Mouse (Mus musculus) liver, adult 2 months (tissue): Measurements from ENCODE around the gene Gm5089. TPM values are rescaled to one million over a fixed set of nuclear protein-coding genes. Genes with fewer than 3 reads are reported as not detected.

Experiments used
- DNase-seq: peaks from one replicate; pipeline ENCODE4 v3.0.0-alpha.2; 2011; ENCODE audit warnings: low read depth, low spot score; ENCODE audit errors: extremely low read depth
- H3K27ac ChIP-seq: fragments of 200-500 bp; replicated peaks from 2 replicates; pipeline ENCODE4 v1.5.1; 2012; ENCODE audit warnings: low read depth, mild to moderate bottlenecking, control low read depth, inconsistent platforms, low read length; ENCODE audit not compliant: insufficient read depth
- H3K27me3 ChIP-seq: fragments of 200-500 bp; 2 replicates; pipeline ENCODE4 v1.6.1; 2012; ENCODE audit warnings: mild to moderate bottlenecking, moderate library complexity, low read length, inconsistent platforms; ENCODE audit not compliant: control insufficient read depth, insufficient read depth
- H3K36me3 ChIP-seq: fragments of 200-500 bp; 2 replicates; pipeline ENCODE4 v1.6.1; 2012; ENCODE audit warnings: low read length, inconsistent platforms; ENCODE audit not compliant: control insufficient read depth, insufficient read depth
- H3K4me1 ChIP-seq: fragments of 200-500 bp; 2 replicates; pipeline ENCODE4 v1.6.1; 2011; ENCODE audit warnings: low read length; ENCODE audit not compliant: control insufficient read depth, insufficient read depth
- H3K4me3 ChIP-seq: fragments of 200-500 bp; 2 replicates; pipeline ENCODE4 v1.5.1; 2011; ENCODE audit warnings: low read depth, mild to moderate bottlenecking, control low read depth, low read length, moderate library complexity; ENCODE audit not compliant: insufficient read depth
- H3K79me2 ChIP-seq: fragments of 200-500 bp; 2 replicates; pipeline ENCODE4 v1.6.1; 2012; ENCODE audit warnings: inconsistent platforms, mild to moderate bottlenecking, low read length, moderate library complexity; ENCODE audit not compliant: control insufficient read depth, insufficient read depth
- H3K9ac ChIP-seq: fragments of 200-500 bp; 2 replicates; pipeline ENCODE4 v1.6.1; 2012; ENCODE audit warnings: low read depth, mild to moderate bottlenecking, control low read depth, inconsistent platforms, low read length
- CTCF ChIP-seq: fragments of 200-500 bp; IDR thresholded peaks from 2 replicates; pipeline ENCODE4 v1.5.1; 2011; ENCODE audit warnings: low read depth, low read length, control low read depth
- POLR2A ChIP-seq: fragments of 200-500 bp; IDR thresholded peaks from 2 replicates; pipeline ENCODE4 v1.6.1; 2011; ENCODE audit warnings: low read length, control low read depth; ENCODE audit not compliant: insufficient read depth; ENCODE audit errors: extremely low read depth
- WGBS: fragments of 180-500 bp; shearing (Covaris S2); methylation state at CpG from one replicate; pipeline ENCODE4 v1.1.7; 2018; 5-methylcytosine and 5-hydroxymethylcytosine counted together
- polyA plus RNA-seq: library from polyadenylated mRNA; depleted of rRNA; stranded (reverse); fragments of >200 nt; gene quantifications from 2 replicates; pipeline ENCODE4 v1.2.3, GENCODE M21; 2012
- total RNA-seq: library from RNA; depleted of rRNA; stranded (reverse); fragments of >200 nt; gene quantifications from 2 replicates; pipeline ENCODE4 v1.2.3, GENCODE M21; 2014

Gm5089 gene
- total and polyA plus RNA-seq, 2 experiments = not detected

DNA sequence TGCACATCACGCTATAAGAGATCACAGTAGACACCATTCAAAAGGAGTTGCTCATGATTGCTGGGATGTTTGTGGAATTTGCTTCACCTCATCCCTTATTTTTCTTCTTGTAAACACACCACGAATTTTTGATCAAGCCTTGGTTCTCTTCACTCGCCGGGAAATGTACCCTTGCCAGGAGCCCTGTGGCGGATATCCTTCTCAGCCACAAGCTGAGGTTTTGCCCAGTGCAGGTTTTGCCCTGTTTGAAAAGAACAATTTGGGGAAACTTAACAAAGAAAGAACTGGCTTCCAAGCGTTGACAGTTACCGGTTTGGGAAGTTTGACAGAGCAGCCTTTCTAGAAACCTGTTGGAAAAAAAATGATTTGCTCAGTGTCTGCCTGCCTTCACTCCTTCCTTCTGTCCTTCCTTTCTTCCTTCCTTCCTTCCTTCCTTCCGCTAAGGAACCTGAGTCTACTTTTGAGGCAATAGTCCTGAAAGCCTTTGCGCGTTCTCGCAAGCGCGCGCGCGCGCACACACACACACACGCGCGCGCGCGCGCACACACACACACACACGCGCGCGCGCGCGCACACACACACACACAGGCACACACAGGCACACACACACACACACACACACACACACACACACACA, 20.7 kb upstream of the Gm5089 start:
- no peak for DNase-seq
- no peaks in the 10 kb centered on the region for H3K79me2 ChIP-seq
- no peak overlapping the region for H3K27ac ChIP-seq
- H3K4me3 ChIP-seq = no peak overlapping the region
- H3K36me3 ChIP-seq = no peaks in the 10 kb centered on the region
- no peak for TF ChIP-seq POLR2A
- H3K4me1 ChIP-seq = no peaks in the 10 kb centered on the region
- whole genome bisulfite sequencing = 12% methylated on average over 31 of the region's 31 CpGs
- no peak overlapping the region for H3K9ac ChIP-seq
- H3K27me3 ChIP-seq = peaks cover 24% of the 10 kb centered on the region

DNA sequence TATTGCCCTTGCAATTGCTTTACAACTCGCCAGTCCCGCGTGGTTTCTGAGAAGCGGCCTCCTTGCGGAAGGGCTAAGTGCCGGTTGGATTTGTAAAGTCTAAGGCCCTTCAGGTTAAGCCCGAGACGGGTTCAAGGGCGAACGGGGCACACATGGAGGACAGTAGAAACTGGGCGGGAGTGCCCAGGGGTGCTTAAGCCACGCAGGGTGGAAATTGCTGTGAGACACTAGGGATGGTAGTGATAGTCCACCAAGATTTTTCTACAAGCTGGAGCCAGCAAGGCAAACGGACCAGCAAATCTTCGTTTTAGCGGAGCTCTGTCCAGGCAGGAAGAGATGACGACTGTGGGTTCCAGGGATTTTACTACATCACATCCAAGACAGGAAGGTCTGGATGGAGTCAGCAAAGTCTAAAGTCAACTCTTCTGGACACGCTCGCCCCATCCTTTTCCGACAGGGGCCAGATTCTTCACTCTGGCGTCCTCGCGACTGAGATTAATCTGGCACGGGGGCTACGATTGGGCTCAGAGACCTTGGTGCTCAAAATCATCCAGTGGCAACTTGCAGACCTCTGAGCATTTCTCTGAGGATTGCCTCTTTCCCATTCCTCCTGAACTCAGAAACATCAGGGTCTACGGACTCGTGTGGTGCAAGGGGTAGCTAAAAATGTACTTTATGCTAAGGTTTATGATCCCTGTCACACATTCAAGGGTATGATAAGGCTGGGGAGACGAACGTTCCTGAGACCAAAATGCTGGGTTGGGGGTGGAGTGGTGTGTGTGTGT, 18.2 kb upstream of the Gm5089 start:
- Histone ChIP-seq H3K79me2 (no peaks in the 10 kb centered on the region), H3K27ac (no peak overlapping the region), H3K4me1 (peaks cover 2% of the 10 kb centered on the region; the same call in 1 of the 2 replicates), H3K36me3 (no peaks in the 10 kb centered on the region), H3K4me3 (no peak overlapping the region), H3K27me3 (peaks cover 18% of the 10 kb centered on the region), H3K9ac (no peak overlapping the region)
- TF ChIP-seq CTCF (no peak), POLR2A (no peak)
- DNase-seq = no peak
- 6% methylated on average over 28 of the region's 28 CpGs for WGBS

DNA sequence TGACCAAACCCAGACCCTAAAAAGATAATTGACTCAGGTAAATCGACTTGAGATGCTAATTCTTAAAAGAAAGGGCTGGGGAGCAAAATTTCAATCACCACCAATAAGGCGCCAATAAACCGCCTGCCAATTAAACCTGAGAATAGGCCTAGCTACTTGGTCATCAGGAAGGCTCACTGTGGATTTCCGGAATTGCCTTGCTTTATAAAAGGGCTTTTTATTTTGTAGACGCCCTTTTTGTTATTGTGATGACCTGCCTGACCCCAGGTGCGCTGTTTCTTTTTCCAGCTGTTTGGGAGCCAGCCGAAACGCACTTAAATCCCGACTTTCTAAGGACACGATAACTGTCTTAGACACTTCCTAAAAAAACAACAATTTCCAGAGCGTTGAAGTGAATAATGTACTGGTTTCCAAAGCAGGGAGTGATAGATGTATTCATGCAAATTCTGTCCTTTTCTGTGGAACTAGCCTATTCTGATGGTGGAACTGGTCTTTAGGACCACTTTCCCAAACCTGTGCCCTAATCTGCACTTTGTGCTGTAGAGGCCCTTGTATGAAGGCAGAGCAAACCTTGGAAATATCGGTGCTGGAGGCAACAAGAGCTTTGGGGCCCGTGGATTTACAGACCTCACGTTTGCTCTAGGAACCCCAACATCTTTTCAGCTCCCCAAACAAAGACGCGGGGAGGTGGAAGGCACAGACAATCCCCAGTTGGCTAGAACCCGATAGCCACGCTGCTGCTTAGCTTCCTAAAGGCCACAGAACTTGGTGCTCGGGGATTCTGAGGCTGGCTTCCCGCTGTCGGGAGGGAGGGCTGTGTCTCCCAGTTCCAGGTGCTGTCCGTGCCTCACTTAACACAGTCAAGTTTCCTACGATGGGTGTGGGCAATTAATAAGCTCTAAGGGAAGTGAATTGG, 17.3 kb upstream of the Gm5089 start:
- Histone ChIP-seq H3K9ac (no peak overlapping the region), H3K79me2 (no peaks in the 10 kb centered on the region), H3K4me1 (peaks cover 5% of the 10 kb centered on the region; the same call in 1 of the 2 replicates), H3K36me3 (no peaks in the 10 kb centered on the region), H3K27me3 (peaks cover 27% of the 10 kb centered on the region), H3K27ac (no peak overlapping the region), H3K4me3 (no peak overlapping the region)
- WGBS = 11% methylated on average over 23 of the region's 23 CpGs
- no peak for DNase-seq
- no peak for TF ChIP-seq CTCF
- TF ChIP-seq POLR2A = no peak

DNA sequence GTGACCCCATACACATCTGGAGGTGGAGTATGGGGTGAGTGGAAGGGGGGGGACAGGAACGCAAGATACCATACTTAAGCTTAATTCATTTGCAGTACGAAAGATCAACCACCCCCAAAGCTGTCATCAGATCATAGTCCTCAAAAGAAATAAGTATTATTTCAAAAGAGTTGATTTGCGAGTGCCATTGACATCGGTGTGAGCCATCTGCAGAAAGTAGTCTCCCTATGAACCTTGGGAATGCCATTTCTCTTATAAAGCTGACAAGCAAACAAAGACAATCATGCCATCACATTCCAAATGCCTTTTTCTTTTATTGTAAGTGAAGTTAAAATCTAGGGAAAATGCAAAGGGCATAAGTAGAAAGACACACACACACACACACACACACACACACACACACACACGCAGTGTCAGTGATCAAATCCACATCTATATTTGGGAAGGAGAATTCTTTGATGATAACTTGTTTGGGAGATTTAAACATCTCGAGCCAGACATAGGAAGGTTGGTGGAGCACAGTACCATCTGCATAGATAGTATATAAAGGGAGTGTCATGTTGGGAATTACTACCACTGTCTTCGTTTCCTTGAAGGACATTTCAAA, 15.9 kb upstream of the Gm5089 start:
- no peaks in the 10 kb centered on the region for H3K36me3 ChIP-seq
- 61% methylated on average over 7 of the region's 7 CpGs for WGBS

DNA sequence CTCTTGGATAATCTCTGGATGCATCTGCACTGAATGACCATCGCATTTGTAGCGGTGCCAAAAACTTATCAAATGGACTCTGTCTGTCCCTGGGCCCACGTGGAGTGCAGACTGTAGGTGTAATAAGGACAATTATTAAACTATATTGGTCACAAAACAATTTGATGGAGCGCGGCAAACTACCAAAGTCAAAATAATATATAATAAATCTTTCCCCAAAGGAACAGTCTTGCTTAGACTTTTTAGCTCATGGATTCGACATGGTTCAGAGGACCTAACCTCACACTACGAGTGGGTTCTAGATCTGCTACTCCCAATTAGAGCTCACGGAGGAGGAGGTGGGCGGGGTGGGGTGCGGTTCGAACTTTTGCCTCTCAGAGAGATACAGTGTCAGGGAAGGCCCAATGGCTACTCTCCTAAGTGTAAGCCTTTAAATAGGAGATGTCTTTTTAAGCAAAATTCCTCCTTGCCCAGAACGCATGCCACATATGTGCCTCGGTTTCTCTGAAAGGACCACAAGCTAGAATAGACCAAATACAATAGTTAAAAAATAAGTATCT, 15.1 kb upstream of the Gm5089 start:
- Histone ChIP-seq H3K27ac (no peak overlapping the region), H3K79me2 (no peaks in the 10 kb centered on the region), H3K27me3 (peaks cover 22% of the 10 kb centered on the region), H3K4me3 (no peak overlapping the region), H3K36me3 (no peaks in the 10 kb centered on the region), H3K4me1 (peaks cover 5% of the 10 kb centered on the region; the same call in 1 of the 2 replicates), H3K9ac (no peak overlapping the region)
- no peak for DNase-seq
- WGBS = 37% methylated on average over 13 of the region's 13 CpGs
- TF ChIP-seq CTCF = no peak
- no peak for TF ChIP-seq POLR2A

More for the DNA sequence above, 15.9 kb upstream of the Gm5089 start:
- no peak overlapping the region for H3K4me3 ChIP-seq
- no peak for DNase-seq
- no peak overlapping the region for H3K9ac ChIP-seq
- H3K4me1 ChIP-seq = peaks cover 5% of the 10 kb centered on the region; the same call in 1 of the 2 replicates
- TF ChIP-seq POLR2A (no peak), CTCF (no peak)
- peaks cover 22% of the 10 kb centered on the region for H3K27me3 ChIP-seq
- no peaks in the 10 kb centered on the region for H3K79me2 ChIP-seq
- H3K27ac ChIP-seq = no peak overlapping the region
